Mouse (Mus musculus): ENCODE measurements around the gene Hoxb5. TPM values are rescaled to one million over a fixed set of nuclear protein-coding genes. Genes with fewer than 3 reads are reported as not detected.

Hoxb5 gene
- polyA plus RNA-seq, 1 experiment from 2014 or later, result not detected

DNA sequence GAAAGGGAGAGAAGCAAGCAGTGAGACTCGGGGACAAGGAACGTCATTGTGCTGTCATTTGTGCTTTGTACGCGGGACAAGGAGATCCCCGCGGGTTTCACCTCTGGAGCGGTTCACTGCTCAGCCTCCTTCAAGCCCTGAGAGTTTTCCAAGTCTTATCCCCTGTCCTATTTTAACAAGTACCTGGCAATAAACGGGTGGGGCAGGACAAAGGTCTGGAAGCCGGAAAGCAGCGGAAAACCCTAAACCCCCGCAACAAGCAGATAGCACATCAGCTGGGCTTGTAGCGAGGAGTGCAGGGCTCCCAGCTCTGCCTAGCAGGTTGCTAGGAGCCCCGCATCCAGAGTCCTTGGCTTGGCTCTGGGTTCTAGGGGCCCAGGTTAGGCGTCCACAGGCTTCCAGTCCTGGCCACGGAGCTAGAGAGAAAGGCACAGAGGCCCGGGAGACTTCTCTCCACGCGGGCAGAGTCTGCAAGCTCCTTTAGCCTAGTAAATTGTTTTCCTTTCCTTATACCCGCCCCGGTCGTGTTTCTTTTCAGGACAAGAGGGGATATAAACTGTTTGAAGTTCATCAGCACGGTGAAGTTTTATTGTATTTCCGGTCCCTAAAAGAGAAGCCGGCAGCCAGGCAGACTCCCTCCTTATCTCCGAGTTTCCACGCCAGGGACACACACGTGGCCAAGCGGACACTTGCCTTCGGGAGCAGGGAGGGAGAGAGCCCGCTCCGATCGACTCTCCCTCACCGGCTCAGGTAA is 39.3 kb upstream of the Hoxb5 start:
- H3K27me3 ChIP-seq, result peaks cover 99% of the 10 kb centered on the region
- H3K9ac ChIP-seq, result no peak overlapping the region
- no peaks in the 10 kb centered on the region for H3K4me1 ChIP-seq
- ATAC-seq, result no peak
- no peaks in the 10 kb centered on the region for H3K9me3 ChIP-seq (replicated peaks)
- no peak overlapping the region for H3K4me3 ChIP-seq
- no peak overlapping the region for H3K27ac ChIP-seq
- no peak overlapping the region for H3K4me2 ChIP-seq
- 1% methylated on average over 33 of the region's 33 CpGs for WGBS
- H3K36me3 ChIP-seq (ENCODE audit: poor library complexity, severe bottlenecking), result no peaks in the 10 kb centered on the region

DNA sequence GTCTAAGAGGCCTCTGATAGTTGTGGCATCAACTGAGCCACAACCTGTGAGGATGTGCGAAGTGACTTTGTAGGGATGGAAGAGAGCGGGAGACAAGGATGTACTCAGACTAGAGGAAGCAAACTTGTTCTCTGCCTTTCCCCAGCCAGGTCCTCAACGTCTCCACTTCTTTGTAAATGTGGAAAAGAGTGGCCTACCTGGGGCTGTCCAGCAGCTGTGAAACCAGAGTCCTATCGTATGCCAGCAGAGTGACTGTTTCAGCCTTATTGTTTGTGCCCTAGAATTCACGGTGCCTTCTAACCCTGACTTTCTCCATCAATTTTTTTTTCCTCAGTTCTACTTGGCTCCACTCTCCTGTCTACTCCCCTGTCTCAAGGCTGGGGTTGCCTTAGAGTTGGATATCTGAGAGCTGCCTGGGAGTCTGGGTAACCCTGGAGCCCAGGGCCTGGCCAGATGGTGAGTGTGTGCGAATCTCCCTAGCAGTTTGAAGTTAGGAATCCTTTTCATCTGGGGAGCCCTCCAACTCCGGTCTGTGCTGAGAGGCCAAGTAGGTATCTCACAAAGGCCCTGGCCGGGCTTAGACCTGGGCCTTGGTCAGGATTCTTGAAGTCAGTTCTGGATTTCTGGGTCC is 38.6 kb upstream of the Hoxb5 start:
- H3K27me3 ChIP-seq, result peaks cover 99% of the 10 kb centered on the region
- H3K27ac ChIP-seq, result no peak overlapping the region
- H3K4me3 ChIP-seq, result no peak overlapping the region
- no peaks in the 10 kb centered on the region for H3K4me1 ChIP-seq
- H3K9ac ChIP-seq, result no peak overlapping the region
- WGBS, result 3% methylated on average over 8 of the region's 8 CpGs
- no peak for ATAC-seq
- H3K4me2 ChIP-seq, result no peak overlapping the region
- H3K36me3 ChIP-seq (ENCODE audit: poor library complexity, severe bottlenecking), result no peaks in the 10 kb centered on the region
- H3K9me3 ChIP-seq (replicated peaks), result no peaks in the 10 kb centered on the region

DNA sequence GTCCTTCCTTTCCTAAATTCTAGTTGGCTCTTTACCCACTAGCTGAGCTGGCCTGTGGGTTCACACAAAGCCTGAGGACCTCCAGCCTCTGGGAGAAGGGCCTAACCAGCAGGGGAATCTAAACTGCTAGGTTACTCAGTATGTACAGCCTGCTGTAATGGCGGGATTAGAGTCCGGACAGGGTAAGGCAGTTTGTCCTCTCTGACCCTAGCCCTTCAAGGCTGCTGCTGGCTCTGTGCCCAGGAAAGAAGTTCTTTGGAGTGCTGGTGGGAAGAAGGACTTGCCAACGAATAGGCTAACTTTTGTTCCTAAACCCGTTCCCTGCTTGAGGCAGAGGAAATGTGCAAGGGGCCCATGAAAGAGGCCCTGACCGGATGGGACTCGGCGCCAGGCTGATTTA is 37.2 kb upstream of the Hoxb5 start:
- Histone ChIP-seq H3K4me1 (no peaks in the 10 kb centered on the region), H3K4me2 (no peak overlapping the region), H3K27me3 (peaks cover 99% of the 10 kb centered on the region), H3K36me3 (ENCODE audit: poor library complexity, severe bottlenecking) (no peaks in the 10 kb centered on the region), H3K4me3 (no peak overlapping the region), H3K9ac (no peak overlapping the region), H3K9me3 (replicated peaks) (no peaks in the 10 kb centered on the region), H3K27ac (no peak overlapping the region)
- 0% methylated on average over 7 of the region's 7 CpGs for WGBS
- no peak for ATAC-seq

DNA sequence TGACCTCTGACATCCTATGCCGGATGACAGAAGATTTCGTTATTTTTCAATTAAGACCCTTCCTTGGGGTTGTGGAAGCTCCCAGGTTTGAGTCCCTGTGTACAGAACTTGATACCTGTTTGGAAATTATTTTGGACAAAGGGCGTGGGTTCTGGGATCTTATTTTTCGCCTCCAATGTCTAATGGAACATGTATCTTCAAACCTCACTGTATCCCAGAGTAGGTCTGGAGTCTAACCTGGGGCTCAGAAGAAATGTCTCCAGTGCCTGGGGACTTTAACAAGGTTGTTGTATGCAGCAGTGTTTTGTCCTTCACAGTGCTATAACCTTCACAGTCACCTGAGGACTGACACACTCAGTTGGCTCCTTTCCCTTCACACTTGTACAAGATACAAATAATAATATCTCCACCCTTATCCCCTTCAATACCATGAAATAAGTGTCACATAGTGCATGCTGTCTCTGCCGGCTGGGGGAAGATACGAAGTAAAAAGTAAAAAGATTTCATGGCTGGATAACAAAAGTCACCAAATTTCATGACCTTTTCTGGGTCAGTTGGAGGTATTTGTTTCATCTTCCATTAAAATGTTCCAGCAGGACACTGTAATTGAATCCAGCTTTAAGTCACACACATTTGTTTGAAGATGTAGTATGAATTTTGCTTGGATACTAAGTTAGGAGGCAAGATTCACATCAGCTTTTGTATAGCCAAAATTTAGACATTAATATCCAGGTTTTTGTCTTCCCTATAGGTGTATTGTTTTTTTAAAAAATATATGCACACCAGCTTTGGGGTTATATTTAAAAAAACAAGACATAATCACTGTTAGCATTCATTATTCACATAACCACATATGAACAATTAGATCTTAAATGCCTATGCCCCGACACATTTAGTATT is 35.9 kb upstream of the Hoxb5 start:
- Histone ChIP-seq H3K4me1 (peaks cover 1% of the 10 kb centered on the region; the same call in 1 of the 2 replicates), H3K27ac (no peak overlapping the region), H3K9me3 (replicated peaks) (no peaks in the 10 kb centered on the region), H3K9ac (no peak overlapping the region), H3K4me2 (no peak overlapping the region), H3K36me3 (ENCODE audit: poor library complexity, severe bottlenecking) (no peaks in the 10 kb centered on the region), H3K4me3 (no peak overlapping the region), H3K27me3 (peaks cover 99% of the 10 kb centered on the region)
- no peak for ATAC-seq
- WGBS, result 8% methylated on average over 7 of the region's 7 CpGs

DNA sequence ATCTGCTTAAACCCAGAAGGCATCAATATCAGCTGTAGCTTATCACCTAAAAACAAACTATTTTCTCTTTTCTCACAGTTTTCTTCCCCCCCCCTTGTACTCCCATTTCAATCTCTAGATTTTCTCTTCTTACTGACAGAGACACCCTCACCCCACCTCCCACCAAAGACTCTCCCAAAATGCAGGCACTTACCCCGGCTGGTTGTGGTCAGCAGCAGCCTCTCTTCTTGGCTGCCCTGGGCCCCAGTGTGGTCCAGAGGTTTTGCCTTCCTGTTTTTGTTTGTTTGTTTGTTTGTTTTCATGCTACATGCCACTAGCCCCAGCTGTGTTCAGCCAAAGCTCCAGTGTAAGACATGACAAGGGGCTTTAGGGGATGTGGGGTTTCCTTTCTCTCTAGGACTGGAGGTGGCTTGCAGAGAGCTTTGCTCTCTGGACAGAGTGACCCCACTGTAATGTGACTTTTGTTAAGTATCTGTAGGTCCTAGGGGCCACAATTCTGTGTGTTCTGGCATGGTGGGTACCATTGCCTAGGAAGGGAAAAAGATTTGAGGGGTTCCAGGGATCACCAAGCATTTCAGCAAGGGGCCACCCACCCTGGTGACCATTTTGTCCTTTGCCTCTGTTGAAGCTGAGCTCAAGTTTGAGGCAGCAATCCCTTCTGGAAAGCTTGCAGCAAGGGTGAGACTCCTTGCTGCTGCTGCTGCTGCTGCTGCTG is 34.9 kb upstream of the Hoxb5 start:
- peaks cover 99% of the 10 kb centered on the region for H3K27me3 ChIP-seq
- no peaks in the 10 kb centered on the region for H3K36me3 ChIP-seq (ENCODE audit: poor library complexity, severe bottlenecking)
- H3K4me2 ChIP-seq, result no peak overlapping the region
- H3K9me3 ChIP-seq (replicated peaks), result no peaks in the 10 kb centered on the region
- no peak overlapping the region for H3K9ac ChIP-seq
- ATAC-seq, result no peak
- no peak overlapping the region for H3K27ac ChIP-seq
- H3K4me3 ChIP-seq, result no peak overlapping the region
- WGBS, result 0% methylated on average over 1 of the region's 1 CpGs
- H3K4me1 ChIP-seq, result peaks cover 4% of the 10 kb centered on the region; the same call in 1 of the 2 replicates

DNA sequence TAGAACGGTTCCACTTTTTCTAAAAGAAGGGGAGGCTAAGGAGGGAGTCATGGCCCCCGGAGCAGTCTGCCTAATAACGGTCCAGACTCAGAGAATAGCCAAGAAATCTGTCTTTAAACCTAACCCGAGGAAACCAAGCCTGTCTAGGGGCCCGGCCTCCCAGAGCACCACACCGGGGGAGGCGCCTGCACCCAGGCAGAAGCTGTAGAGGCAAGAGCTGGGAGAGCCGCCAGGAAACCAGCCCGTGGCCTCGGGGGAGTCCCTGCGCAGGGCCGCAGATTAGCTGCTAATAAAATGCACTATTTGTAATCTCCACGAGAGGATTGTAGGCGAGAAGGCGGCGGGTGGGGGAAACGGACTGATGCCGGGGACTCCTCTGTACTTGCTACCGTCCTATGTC is 33.3 kb upstream of the Hoxb5 start:
- Histone ChIP-seq H3K4me2 (no peak overlapping the region), H3K9me3 (replicated peaks) (no peaks in the 10 kb centered on the region), H3K27me3 (peaks cover 99% of the 10 kb centered on the region), H3K27ac (no peak overlapping the region), H3K9ac (no peak overlapping the region), H3K4me1 (peaks cover 4% of the 10 kb centered on the region; the same call in 1 of the 2 replicates), H3K36me3 (ENCODE audit: poor library complexity, severe bottlenecking) (no peaks in the 10 kb centered on the region), H3K4me3 (no peak overlapping the region)
- under 1% methylated on average over 19 of the region's 19 CpGs for WGBS
- no peak for ATAC-seq

DNA sequence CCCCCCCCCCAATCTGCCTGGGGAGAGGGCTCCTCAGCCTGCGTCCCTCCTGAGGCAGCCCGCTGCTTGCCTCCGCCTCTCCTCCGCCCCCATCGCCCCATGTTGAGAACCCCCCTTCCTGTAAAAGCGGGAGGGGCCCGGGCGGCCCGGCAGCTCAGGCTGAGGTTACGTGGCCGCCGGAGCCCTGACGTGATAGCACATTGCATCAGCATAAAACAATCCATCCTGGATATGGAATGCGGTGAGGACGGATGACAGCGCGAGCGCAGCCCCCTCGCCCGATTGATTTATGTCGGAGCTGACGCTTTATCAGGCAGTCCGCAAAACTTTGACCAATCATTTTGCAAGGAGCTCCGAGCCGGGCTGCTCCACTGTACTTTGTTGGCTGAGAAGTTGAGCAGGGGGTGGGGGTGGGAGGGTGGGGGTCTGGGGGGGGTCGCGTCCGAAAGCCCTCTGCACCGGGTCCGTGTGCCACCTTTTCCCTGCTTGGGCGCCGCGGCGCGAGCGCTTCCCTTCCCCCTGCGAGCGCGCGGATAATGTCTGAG is 32.1 kb upstream of the Hoxb5 start, which contains the start of gene Hoxb9:
TSS of gene Hoxb9 (plus strand) at position 462 of the 545 bp plus-strand sequence.
- ATAC-seq, result no peak
- H3K27me3 ChIP-seq, result peaks cover 99% of the 10 kb centered on the region
- whole genome bisulfite sequencing, result 1% methylated on average over 37 of the region's 40 CpGs
- no peak within 1 kb of the TSS for H3K27ac ChIP-seq
- no peaks in the 10 kb centered on the region for H3K36me3 ChIP-seq (ENCODE audit: poor library complexity, severe bottlenecking)
- H3K9ac ChIP-seq, result no peak within 1 kb of the TSS
- H3K4me1 ChIP-seq, result peaks cover 4% of the 10 kb centered on the region; the same call in 1 of the 2 replicates
- no peaks in the 10 kb centered on the region for H3K9me3 ChIP-seq (replicated peaks)
- H3K4me2 ChIP-seq, result peak within 1 kb of the TSS; percentile 12; the same call in 1 of the 2 replicates
- no peak within 1 kb of the TSS for H3K4me3 ChIP-seq

DNA sequence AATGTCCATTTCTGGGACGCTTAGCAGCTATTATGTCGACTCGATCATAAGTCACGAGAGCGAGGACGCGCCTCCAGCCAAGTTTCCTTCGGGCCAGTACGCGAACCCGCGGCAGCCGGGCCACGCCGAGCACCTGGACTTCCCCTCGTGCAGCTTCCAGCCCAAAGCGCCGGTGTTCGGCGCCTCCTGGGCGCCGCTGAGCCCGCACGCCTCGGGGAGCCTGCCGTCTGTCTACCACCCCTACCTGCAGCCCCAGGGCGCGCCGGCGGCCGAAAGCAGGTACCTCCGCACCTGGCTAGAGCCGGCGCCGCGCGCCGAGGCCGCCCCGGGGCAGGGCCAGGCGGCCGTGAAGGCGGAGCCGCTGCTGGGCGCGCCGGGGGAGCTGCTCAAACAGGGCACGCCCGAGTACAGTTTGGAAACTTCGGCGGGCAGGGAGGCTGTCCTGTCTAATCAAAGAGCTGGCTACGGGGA is 31.6 kb upstream of the Hoxb5 start:
- Histone ChIP-seq H3K9me3 (replicated peaks) (no peaks in the 10 kb centered on the region), H3K4me2 (no peak overlapping the region), H3K27me3 (peaks cover 99% of the 10 kb centered on the region), H3K4me3 (no peak overlapping the region), H3K9ac (no peak overlapping the region), H3K27ac (no peak overlapping the region), H3K4me1 (peaks cover 4% of the 10 kb centered on the region; the same call in 1 of the 2 replicates), H3K36me3 (ENCODE audit: poor library complexity, severe bottlenecking) (no peaks in the 10 kb centered on the region)
- under 1% methylated on average over 43 of the region's 52 CpGs for WGBS
- ATAC-seq, result no peak

DNA sequence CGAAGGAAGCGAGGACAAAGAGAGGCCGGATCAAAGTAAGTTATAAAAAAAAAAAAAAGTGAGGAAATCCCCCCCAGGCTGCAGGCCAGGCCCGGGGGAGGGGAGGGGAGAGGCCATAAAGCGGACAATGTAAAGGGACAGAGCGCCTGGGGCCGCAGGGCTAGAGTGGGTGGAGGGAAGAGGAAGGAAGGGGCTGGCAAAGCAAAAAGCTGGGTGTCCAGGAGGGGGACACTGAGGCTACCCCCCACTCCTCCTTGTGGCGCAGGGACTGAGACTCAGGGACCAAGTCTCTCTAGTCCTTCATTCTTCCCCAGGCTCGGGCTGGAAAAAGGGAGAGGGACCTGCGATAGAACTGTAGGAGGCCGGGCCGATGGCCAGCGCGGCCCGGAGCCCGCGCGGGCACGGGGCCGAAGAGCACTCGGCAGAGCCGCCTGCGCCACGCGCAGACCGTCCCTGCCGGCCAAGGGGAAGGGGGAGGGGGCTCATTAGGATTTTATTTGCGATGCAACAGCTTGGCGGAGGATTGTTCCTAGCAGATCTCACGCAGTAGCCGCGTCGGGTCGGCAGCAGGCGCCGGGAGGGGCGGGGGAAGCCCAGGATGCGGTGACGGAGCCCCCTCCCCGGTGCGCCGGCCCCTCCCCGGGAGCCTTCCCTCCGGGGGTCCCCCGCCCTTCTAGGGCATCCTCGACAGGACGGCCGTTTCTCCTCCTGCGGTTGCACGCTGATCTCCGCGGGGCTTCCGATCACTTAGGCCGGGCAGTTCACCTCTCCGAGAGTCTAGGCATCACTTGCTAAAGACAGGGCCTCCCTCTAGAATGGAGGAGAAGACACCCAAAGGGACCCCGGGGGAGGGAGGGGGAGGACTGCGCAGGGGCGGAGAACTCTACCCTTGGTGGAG is 30.9 kb upstream of the Hoxb5 start:
- H3K27ac ChIP-seq, result no peak overlapping the region

DNA sequence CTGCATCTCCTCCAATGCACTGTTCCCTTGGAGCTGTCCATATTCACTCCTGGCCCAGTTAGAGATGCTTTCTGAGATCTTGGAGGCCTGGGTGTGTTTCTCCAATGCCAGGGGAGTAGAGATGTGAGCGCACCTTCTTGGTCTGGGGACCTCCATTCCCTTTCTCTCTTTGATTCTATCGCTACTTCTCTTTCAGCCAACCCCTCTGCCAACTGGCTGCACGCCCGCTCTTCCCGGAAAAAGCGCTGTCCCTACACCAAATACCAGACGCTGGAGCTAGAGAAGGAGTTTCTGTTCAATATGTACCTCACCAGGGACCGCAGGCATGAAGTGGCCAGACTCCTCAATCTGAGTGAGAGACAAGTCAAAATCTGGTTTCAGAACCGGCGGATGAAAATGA is 28.7 kb upstream of the Hoxb5 start:
- no peak overlapping the region for H3K4me2 ChIP-seq
- peaks cover 99% of the 10 kb centered on the region for H3K27me3 ChIP-seq
- no peaks in the 10 kb centered on the region for H3K36me3 ChIP-seq (ENCODE audit: poor library complexity, severe bottlenecking)
- H3K4me3 ChIP-seq, result no peak overlapping the region
- H3K27ac ChIP-seq, result no peak overlapping the region
- no peaks in the 10 kb centered on the region for H3K9me3 ChIP-seq (replicated peaks)
- no peak for ATAC-seq
- no peak overlapping the region for H3K9ac ChIP-seq
- 3% methylated on average over 10 of the region's 10 CpGs for WGBS
- peaks cover 4% of the 10 kb centered on the region; the same call in 1 of the 2 replicates for H3K4me1 ChIP-seq

More for the DNA sequence above, 30.9 kb upstream of the Hoxb5 start:
- H3K36me3 ChIP-seq (ENCODE audit: poor library complexity, severe bottlenecking), result no peaks in the 10 kb centered on the region
- no peak for ATAC-seq
- no peak overlapping the region for H3K9ac ChIP-seq
- peaks cover 4% of the 10 kb centered on the region; the same call in 1 of the 2 replicates for H3K4me1 ChIP-seq
- under 1% methylated on average over 57 of the region's 58 CpGs for WGBS
- no peak overlapping the region for H3K4me3 ChIP-seq
- H3K4me2 ChIP-seq, result peak overlapping the region; percentile 12; the same call in 1 of the 2 replicates
- no peaks in the 10 kb centered on the region for H3K9me3 ChIP-seq (replicated peaks)
- peaks cover 99% of the 10 kb centered on the region for H3K27me3 ChIP-seq

Measured in forebrain, embryonic 13.5 days (tissue).